Mouse (Mus musculus): ENCODE results near the gene Ccr9. TPM values are rescaled to one million over a fixed set of nuclear protein-coding genes. Genes with fewer than 3 reads are reported as not detected.
A peak's percentile ranks its signal among the peaks of the same experiment; 100 is the strongest.
"Not testable (repeated sequence)": the region's sequence is repeated elsewhere in the genome, so short reads cannot be mapped to it uniquely, and the experiment has no call there.

The Ccr9 gene
- polyA plus RNA-seq, 1 experiment from 2014 or later = 1.0 TPM

- ATAC-seq (ENCODE audit: borderline replicate concordance, extremely low read depth, low FRiP score, low TSS enrichment); H3K4me3 ChIP-seq; H3K36me3 ChIP-seq; H3K4me1 ChIP-seq; H3K27ac ChIP-seq; H3K9me3 ChIP-seq; H3K4me2 ChIP-seq; H3K27me3 ChIP-seq; H3K9ac ChIP-seq: not testable (repeated sequence)
- 80% methylated on average over 18 of the region's 18 CpGs for WGBS
These were observed 18.1 kb upstream of the Ccr9 start for GRCm38 (mm10) chr9:123659986-123660676.

- Histone ChIP-seq H3K27ac (no peak overlapping the region), H3K9me3 (no peaks in the 10 kb centered on the region), H3K27me3 (no peaks in the 10 kb centered on the region), H3K4me3 (no peak overlapping the region), H3K36me3 (no peaks in the 10 kb centered on the region), H3K4me1 (no peaks in the 10 kb centered on the region), H3K9ac (no peak overlapping the region), H3K4me2 (no peak overlapping the region)
- no peak for ATAC-seq (ENCODE audit: borderline replicate concordance, extremely low read depth, low FRiP score, low TSS enrichment)
- WGBS = 46% methylated on average over 5 of the region's 5 CpGs
These were observed 12.6 kb upstream of the Ccr9 start for GRCm38 (mm10) chr9:123665645-123666044.

- H3K27ac ChIP-seq = no peak overlapping the region
- H3K4me2 ChIP-seq = 0 out of 2 replicates have a peak overlapping the region, but pooled peaks have one; percentile 69
- H3K9ac ChIP-seq = no peak overlapping the region
- no peak for ATAC-seq (ENCODE audit: borderline replicate concordance, extremely low read depth, low FRiP score, low TSS enrichment)
- peaks cover 9% of the 10 kb centered on the region for H3K4me1 ChIP-seq
- 31% methylated on average over 2 of the region's 2 CpGs for WGBS
- H3K36me3 ChIP-seq = no peaks in the 10 kb centered on the region
- no peaks in the 10 kb centered on the region for H3K9me3 ChIP-seq
- H3K27me3 ChIP-seq = peaks cover 72% of the 10 kb centered on the region
- H3K4me3 ChIP-seq = no peak overlapping the region
These were observed 959 bp downstream of the Ccr9 start for GRCm38 (mm10) chr9:123679198-123679597.

GRCm38 (mm10) chr9:123683704-123684103 is 5.5 kb downstream of the Ccr9 start:
- H3K9me3 ChIP-seq = no peaks in the 10 kb centered on the region
- H3K4me1 ChIP-seq = peaks cover 1% of the 10 kb centered on the region; the same call in 1 of the 2 replicates
- H3K27ac ChIP-seq = no peak overlapping the region
- ATAC-seq (ENCODE audit: borderline replicate concordance, extremely low read depth, low FRiP score, low TSS enrichment) = no peak
- H3K36me3 ChIP-seq = no peaks in the 10 kb centered on the region
- no peak overlapping the region for H3K9ac ChIP-seq
- peaks cover 33% of the 10 kb centered on the region for H3K27me3 ChIP-seq
- H3K4me2 ChIP-seq = no peak overlapping the region
- H3K4me3 ChIP-seq = no peak overlapping the region
- 49% methylated on average over 3 of the region's 3 CpGs for WGBS

GRCm38 (mm10) chr9:123686206-123686605 is 8.0 kb downstream of the Ccr9 start:
- 0 out of 2 replicates have a peak, but pooled peaks cover 8% of the 10 kb centered on the region for H3K27me3 ChIP-seq
- no peaks in the 10 kb centered on the region for H3K36me3 ChIP-seq
- no peak overlapping the region for H3K4me2 ChIP-seq
- no peak overlapping the region for H3K9ac ChIP-seq
- H3K4me3 ChIP-seq = no peak overlapping the region
- H3K9me3 ChIP-seq = no peaks in the 10 kb centered on the region
- H3K27ac ChIP-seq = no peak overlapping the region
- no peaks in the 10 kb centered on the region for H3K4me1 ChIP-seq
- no peak for ATAC-seq (ENCODE audit: borderline replicate concordance, extremely low read depth, low FRiP score, low TSS enrichment)
- 78% methylated on average over 5 of the region's 5 CpGs for WGBS

GRCm38 (mm10) chr9:123688227-123688626 is 10.0 kb downstream of the Ccr9 start:
- ATAC-seq (ENCODE audit: borderline replicate concordance, extremely low read depth, low FRiP score, low TSS enrichment) = no peak
- Histone ChIP-seq H3K27me3 (no peaks in the 10 kb centered on the region), H3K4me1 (no peaks in the 10 kb centered on the region), H3K36me3 (no peaks in the 10 kb centered on the region), H3K27ac (no peak overlapping the region), H3K4me3 (no peak overlapping the region), H3K9me3 (no peaks in the 10 kb centered on the region), H3K9ac (no peak overlapping the region), H3K4me2 (no peak overlapping the region)
- WGBS = 59% methylated on average over 1 of the region's 1 CpGs

- WGBS = 85% methylated on average over 3 of the region's 3 CpGs
- no peak overlapping the region for H3K9ac ChIP-seq
- no peak overlapping the region for H3K27ac ChIP-seq
- no peak overlapping the region for H3K4me3 ChIP-seq
- H3K4me2 ChIP-seq = no peak overlapping the region
- H3K27me3 ChIP-seq = no peaks in the 10 kb centered on the region
- no peaks in the 10 kb centered on the region for H3K9me3 ChIP-seq
- H3K4me1 ChIP-seq = no peaks in the 10 kb centered on the region
- peaks cover 10% of the 10 kb centered on the region; the same call in 1 of the 2 replicates for H3K36me3 ChIP-seq
- ATAC-seq (ENCODE audit: borderline replicate concordance, extremely low read depth, low FRiP score, low TSS enrichment) = no peak
These were observed 17.5 kb downstream of the Ccr9 start for GRCm38 (mm10) chr9:123695634-123696302.

GRCm38 (mm10) chr9:123701822-123702221 is 23.6 kb downstream of the Ccr9 start:
- Histone ChIP-seq H3K4me1 (no peaks in the 10 kb centered on the region), H3K27me3 (no peaks in the 10 kb centered on the region), H3K4me3 (no peak overlapping the region), H3K27ac (no peak overlapping the region), H3K9me3 (no peaks in the 10 kb centered on the region), H3K36me3 (peaks cover 31% of the 10 kb centered on the region), H3K4me2 (no peak overlapping the region), H3K9ac (no peak overlapping the region)
- ATAC-seq (ENCODE audit: borderline replicate concordance, extremely low read depth, low FRiP score, low TSS enrichment) = no peak
- 80% methylated on average over 5 of the region's 5 CpGs for WGBS

GRCm38 (mm10) chr9:123709226-123709625 is 31.0 kb downstream of the Ccr9 start:
- Histone ChIP-seq H3K9ac (no peak overlapping the region), H3K9me3 (no peaks in the 10 kb centered on the region), H3K27me3 (no peaks in the 10 kb centered on the region), H3K4me1 (no peaks in the 10 kb centered on the region), H3K27ac (no peak overlapping the region), H3K4me2 (no peak overlapping the region), H3K36me3 (peaks cover 23% of the 10 kb centered on the region), H3K4me3 (no peak overlapping the region)
- no peak for ATAC-seq (ENCODE audit: borderline replicate concordance, extremely low read depth, low FRiP score, low TSS enrichment)
- 38% methylated on average over 2 of the region's 2 CpGs for WGBS

- Histone ChIP-seq H3K9me3 (no peaks in the 10 kb centered on the region), H3K27me3 (no peaks in the 10 kb centered on the region), H3K9ac (no peak overlapping the region), H3K4me1 (0 out of 2 replicates have a peak, but pooled peaks cover 8% of the 10 kb centered on the region), H3K4me3 (no peak overlapping the region), H3K36me3 (peaks cover 18% of the 10 kb centered on the region), H3K27ac (no peak overlapping the region), H3K4me2 (no peak overlapping the region)
- ATAC-seq (ENCODE audit: borderline replicate concordance, extremely low read depth, low FRiP score, low TSS enrichment) = no peak
- WGBS = 78% methylated on average over 2 of the region's 2 CpGs
These were observed 34.9 kb downstream of the Ccr9 start for GRCm38 (mm10) chr9:123713111-123713510.

GRCm38 (mm10) chr9:123716301-123716700 is 38.1 kb downstream of the Ccr9 start:
- 24% methylated on average over 3 of the region's 3 CpGs for WGBS
- no peak for ATAC-seq (ENCODE audit: borderline replicate concordance, extremely low read depth, low FRiP score, low TSS enrichment)
- no peaks in the 10 kb centered on the region for H3K27me3 ChIP-seq
- no peak overlapping the region for H3K4me3 ChIP-seq
- peak overlapping the region; percentile 58; the same call in 1 of the 2 replicates for H3K4me2 ChIP-seq
- H3K9me3 ChIP-seq = no peaks in the 10 kb centered on the region
- no peak overlapping the region for H3K9ac ChIP-seq
- peaks cover 4% of the 10 kb centered on the region; the same call in 1 of the 2 replicates for H3K36me3 ChIP-seq
- H3K27ac ChIP-seq = no peak overlapping the region
- H3K4me1 ChIP-seq = 0 out of 2 replicates have a peak, but pooled peaks cover 8% of the 10 kb centered on the region
